Mouse (Mus musculus): ENCODE data around the gene Loxl1. TPM values are rescaled to one million over a fixed set of nuclear protein-coding genes. Genes with fewer than 3 reads are reported as not detected.

Loxl1 gene
- polyA plus RNA-seq, 1 experiment from 2014 or later: 54.6 TPM

- no peak for ATAC-seq (replicated peaks; ENCODE audit: insufficient number of reproducible peaks, insufficient read depth, low FRiP score, low read depth)
- no peaks in the 10 kb centered on the region for H3K9me3 ChIP-seq (replicated peaks)
- 52% methylated on average over 33 of the region's 33 CpGs for WGBS
Measured at GRCm38 (mm10) chr9:58311191-58311910, 1.6 kb downstream of the Loxl1 start.

GRCm38 (mm10) chr9:58310043-58310660, 2.8 kb downstream of the Loxl1 start:
- Histone ChIP-seq H3K4me2 (peak overlapping the region; percentile 44), H3K27me3 (no peaks in the 10 kb centered on the region; the same call in 1 of the 2 replicates), H3K9ac (0 out of 2 replicates have a peak overlapping the region, but pooled peaks have one; percentile 21), H3K9me3 (replicated peaks) (no peaks in the 10 kb centered on the region), H3K27ac (peak overlapping the region; percentile 36; the same call in 1 of the 2 replicates), H3K4me1 (replicated peaks) (peaks cover 87% of the 10 kb centered on the region), H3K36me3 (no peaks in the 10 kb centered on the region), H3K4me3 (peak overlapping the region; percentile 28)
- 65% methylated on average over 14 of the region's 14 CpGs for WGBS
- no peak for ATAC-seq (replicated peaks; ENCODE audit: insufficient number of reproducible peaks, insufficient read depth, low FRiP score, low read depth)

More at GRCm38 (mm10) chr9:58311191-58311910, 1.6 kb downstream of the Loxl1 start:
- peak overlapping the region; percentile 79 for H3K4me2 ChIP-seq
- peak overlapping the region; percentile 63 for H3K9ac ChIP-seq
- peaks cover 81% of the 10 kb centered on the region for H3K4me1 ChIP-seq (replicated peaks)
- H3K4me3 ChIP-seq: peak overlapping the region; percentile 56
- no peaks in the 10 kb centered on the region; the same call in 1 of the 2 replicates for H3K27me3 ChIP-seq
- H3K36me3 ChIP-seq: no peaks in the 10 kb centered on the region
- H3K27ac ChIP-seq: peak overlapping the region; percentile 79

- H3K27me3 ChIP-seq: no peaks in the 10 kb centered on the region; the same call in 1 of the 2 replicates
- no peak overlapping the region for H3K4me3 ChIP-seq
- WGBS: 19% methylated on average over 6 of the region's 6 CpGs
- ATAC-seq (replicated peaks; ENCODE audit: insufficient number of reproducible peaks, insufficient read depth, low FRiP score, low read depth): peak; percentile 37; the same call in 1 of the 2 replicates
- H3K4me2 ChIP-seq: peak overlapping the region; percentile 19
- H3K9ac ChIP-seq: no peak overlapping the region
- H3K4me1 ChIP-seq (replicated peaks): peaks cover 88% of the 10 kb centered on the region
- H3K9me3 ChIP-seq (replicated peaks): no peaks in the 10 kb centered on the region
- no peaks in the 10 kb centered on the region for H3K36me3 ChIP-seq
- peak overlapping the region; percentile 36 for H3K27ac ChIP-seq
Measured at GRCm38 (mm10) chr9:58308395-58308794, 4.6 kb downstream of the Loxl1 start.

GRCm38 (mm10) chr9:58305686-58306085, 7.3 kb downstream of the Loxl1 start:
- Histone ChIP-seq H3K4me3 (no peak overlapping the region), H3K27me3 (no peaks in the 10 kb centered on the region), H3K36me3 (no peaks in the 10 kb centered on the region), H3K27ac (peak overlapping the region; percentile 58), H3K9ac (no peak overlapping the region), H3K4me1 (replicated peaks) (peaks cover 75% of the 10 kb centered on the region), H3K9me3 (replicated peaks) (no peaks in the 10 kb centered on the region), H3K4me2 (no peak overlapping the region)
- no peak for ATAC-seq (replicated peaks; ENCODE audit: insufficient number of reproducible peaks, insufficient read depth, low FRiP score, low read depth)
- WGBS: 28% methylated on average over 6 of the region's 6 CpGs

GRCm38 (mm10) chr9:58303599-58304271, 9.3 kb downstream of the Loxl1 start:
- H3K4me2 ChIP-seq: no peak overlapping the region
- H3K9ac ChIP-seq: no peak overlapping the region
- no peak overlapping the region for H3K4me3 ChIP-seq
- H3K27me3 ChIP-seq: no peaks in the 10 kb centered on the region
- H3K9me3 ChIP-seq (replicated peaks): no peaks in the 10 kb centered on the region
- peaks cover 72% of the 10 kb centered on the region for H3K4me1 ChIP-seq (replicated peaks)
- no peak for ATAC-seq (replicated peaks; ENCODE audit: insufficient number of reproducible peaks, insufficient read depth, low FRiP score, low read depth)
- peak overlapping the region; percentile 66 for H3K27ac ChIP-seq
- 41% methylated on average over 8 of the region's 8 CpGs for WGBS
- H3K36me3 ChIP-seq: no peaks in the 10 kb centered on the region

- H3K9ac ChIP-seq: no peak overlapping the region
- H3K27me3 ChIP-seq: no peaks in the 10 kb centered on the region
- H3K27ac ChIP-seq: peak overlapping the region; percentile 66
- H3K4me3 ChIP-seq: no peak overlapping the region
- no peaks in the 10 kb centered on the region for H3K9me3 ChIP-seq (replicated peaks)
- no peaks in the 10 kb centered on the region for H3K36me3 ChIP-seq
- ATAC-seq (replicated peaks; ENCODE audit: insufficient number of reproducible peaks, insufficient read depth, low FRiP score, low read depth): no peak
- H3K4me2 ChIP-seq: no peak overlapping the region
- WGBS: 62% methylated on average over 5 of the region's 5 CpGs
- peaks cover 71% of the 10 kb centered on the region for H3K4me1 ChIP-seq (replicated peaks)
Measured at GRCm38 (mm10) chr9:58303115-58303514, 9.9 kb downstream of the Loxl1 start.

- no peak overlapping the region for H3K4me3 ChIP-seq
- 0 out of 2 replicates have a peak, but pooled peaks have one; percentile 24 for ATAC-seq (replicated peaks; ENCODE audit: insufficient number of reproducible peaks, insufficient read depth, low FRiP score, low read depth)
- H3K9me3 ChIP-seq (replicated peaks): no peaks in the 10 kb centered on the region
- no peak overlapping the region for H3K9ac ChIP-seq
- WGBS: 53% methylated on average over 2 of the region's 2 CpGs
- H3K4me2 ChIP-seq: no peak overlapping the region
- peaks cover 62% of the 10 kb centered on the region for H3K4me1 ChIP-seq (replicated peaks)
- H3K27me3 ChIP-seq: no peaks in the 10 kb centered on the region
- no peaks in the 10 kb centered on the region for H3K36me3 ChIP-seq
- peak overlapping the region; percentile 57 for H3K27ac ChIP-seq
Measured at GRCm38 (mm10) chr9:58299356-58299799, 13.6 kb downstream of the Loxl1 start.

- Histone ChIP-seq H3K27me3 (no peaks in the 10 kb centered on the region), H3K27ac (peak overlapping the region; percentile 57), H3K4me1 (replicated peaks) (peaks cover 49% of the 10 kb centered on the region), H3K4me2 (no peak overlapping the region), H3K4me3 (no peak overlapping the region), H3K9ac (no peak overlapping the region), H3K36me3 (peaks cover 5% of the 10 kb centered on the region; the same call in 1 of the 2 replicates), H3K9me3 (replicated peaks) (no peaks in the 10 kb centered on the region)
- 61% methylated on average over 4 of the region's 4 CpGs for WGBS
- ATAC-seq (replicated peaks; ENCODE audit: insufficient number of reproducible peaks, insufficient read depth, low FRiP score, low read depth): no peak
Measured at GRCm38 (mm10) chr9:58297961-58298477, 15.0 kb downstream of the Loxl1 start.

GRCm38 (mm10) chr9:58297065-58297464, 15.9 kb downstream of the Loxl1 start:
- no peak for ATAC-seq (replicated peaks; ENCODE audit: insufficient number of reproducible peaks, insufficient read depth, low FRiP score, low read depth)
- peak overlapping the region; percentile 22; the same call in 1 of the 2 replicates for H3K27ac ChIP-seq
- 75% methylated on average over 6 of the region's 6 CpGs for WGBS
- H3K9me3 ChIP-seq (replicated peaks): no peaks in the 10 kb centered on the region
- no peaks in the 10 kb centered on the region for H3K27me3 ChIP-seq
- no peak overlapping the region for H3K9ac ChIP-seq
- peaks cover 5% of the 10 kb centered on the region; the same call in 1 of the 2 replicates for H3K36me3 ChIP-seq
- peaks cover 45% of the 10 kb centered on the region for H3K4me1 ChIP-seq (replicated peaks)
- H3K4me3 ChIP-seq: no peak overlapping the region
- no peak overlapping the region for H3K4me2 ChIP-seq

- H3K9ac ChIP-seq: no peak overlapping the region
- H3K4me3 ChIP-seq: no peak overlapping the region
- ATAC-seq (replicated peaks; ENCODE audit: insufficient number of reproducible peaks, insufficient read depth, low FRiP score, low read depth): peak; percentile 56
- whole genome bisulfite sequencing: 18% methylated on average over 9 of the region's 9 CpGs
- H3K4me1 ChIP-seq (replicated peaks): peaks cover 45% of the 10 kb centered on the region
- peak overlapping the region; percentile 74 for H3K27ac ChIP-seq
- H3K36me3 ChIP-seq: peaks cover 5% of the 10 kb centered on the region; the same call in 1 of the 2 replicates
- no peaks in the 10 kb centered on the region for H3K9me3 ChIP-seq (replicated peaks)
- no peaks in the 10 kb centered on the region for H3K27me3 ChIP-seq
- no peak overlapping the region for H3K4me2 ChIP-seq
Measured at GRCm38 (mm10) chr9:58295766-58296361, 17.1 kb downstream of the Loxl1 start.
